Mouse (Mus musculus) macrophage (primary cell): Measurements from ENCODE around the gene Srgap1. TPM values are rescaled to one million over a fixed set of nuclear protein-coding genes. Genes with fewer than 3 reads are reported as not detected.

Source experiments
- H3K27ac ChIP-seq: fragments of 350-480 bp; formaldehyde crosslinking; 2 replicates; pipeline ENCODE4 v1.9.0; 2021
- H3K36me3 ChIP-seq: fragments of 350-480 bp; formaldehyde crosslinking; 2 replicates; pipeline ENCODE4 v1.9.0; 2021; ENCODE audit errors: inconsistent target
- H3K4me3 ChIP-seq: fragments of 350-480 bp; formaldehyde crosslinking; 2 replicates; pipeline ENCODE4 v1.9.0; 2021; ENCODE audit errors: inconsistent target
- H3K79me2 ChIP-seq: fragments of 350-480 bp; formaldehyde crosslinking; 2 replicates; pipeline ENCODE4 v1.9.0; 2021; ENCODE audit errors: inconsistent target
- WGBS: methylation state at CpG from one replicate; pipeline ENCODE4 v1.1.7; 2026; ENCODE audit warnings: inconsistent platforms; ENCODE audit not compliant: missing documents; 5-methylcytosine and 5-hydroxymethylcytosine counted together
- polyA plus RNA-seq: library from polyadenylated mRNA; stranded (reverse); fragments of 250-400 nt; gene quantifications from 3 replicates; pipeline ENCODE4 v1.2.4, GENCODE M21; 2018; ENCODE audit warnings: inconsistent platforms

The Srgap1 gene
- polyA plus RNA-seq, 1 experiment from 2014 or later, result 0.03 TPM

DNA sequence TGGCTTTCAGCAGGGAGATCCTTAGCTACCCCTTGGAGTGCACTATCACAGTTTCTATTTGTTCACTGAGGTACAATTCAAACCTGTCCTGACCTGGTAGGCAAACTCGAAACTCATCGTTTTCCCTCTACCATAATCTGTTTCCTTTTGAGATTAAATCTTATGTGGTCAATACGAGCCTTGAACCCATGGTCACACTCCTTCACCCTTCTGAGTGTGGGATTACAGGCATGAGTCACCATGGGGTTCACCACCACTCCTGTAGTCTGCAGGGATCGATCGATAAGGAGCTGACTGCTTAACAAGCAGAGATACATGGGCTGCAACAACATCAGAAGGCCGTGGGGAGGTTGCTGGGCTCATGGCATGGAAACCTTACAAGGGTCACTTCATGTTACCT, 146.3 kb downstream of the Srgap1 start:
- Histone ChIP-seq H3K27ac (no peak overlapping the region), H3K79me2 (no peaks in the 10 kb centered on the region), H3K36me3 (no peaks in the 10 kb centered on the region), H3K4me3 (no peak overlapping the region)
- WGBS, result 78% methylated on average over 6 of the region's 6 CpGs

DNA sequence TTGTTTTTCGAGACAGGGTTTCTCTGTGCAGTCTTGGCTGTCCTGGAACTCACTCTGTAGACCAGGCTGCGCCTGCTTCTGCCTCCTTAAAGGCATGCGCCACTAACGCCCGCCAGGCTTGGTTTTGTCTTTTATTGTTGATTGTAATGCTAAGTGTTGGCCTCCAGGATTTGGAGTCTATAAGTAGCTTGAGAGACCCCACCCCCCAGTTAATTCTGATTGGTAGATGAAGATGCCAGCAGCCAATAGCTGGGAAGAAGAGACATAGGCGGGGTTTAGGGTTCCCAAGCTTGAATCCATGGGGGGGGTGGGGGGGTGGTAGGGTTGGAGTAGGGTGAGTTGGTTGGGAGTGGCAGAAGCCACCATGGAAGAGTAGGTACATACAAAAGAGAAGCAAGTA, 147.4 kb downstream of the Srgap1 start:
- no peaks in the 10 kb centered on the region for H3K36me3 ChIP-seq
- WGBS, result 89% methylated on average over 6 of the region's 6 CpGs
- no peak overlapping the region for H3K4me3 ChIP-seq
- no peaks in the 10 kb centered on the region for H3K79me2 ChIP-seq
- no peak overlapping the region for H3K27ac ChIP-seq

DNA sequence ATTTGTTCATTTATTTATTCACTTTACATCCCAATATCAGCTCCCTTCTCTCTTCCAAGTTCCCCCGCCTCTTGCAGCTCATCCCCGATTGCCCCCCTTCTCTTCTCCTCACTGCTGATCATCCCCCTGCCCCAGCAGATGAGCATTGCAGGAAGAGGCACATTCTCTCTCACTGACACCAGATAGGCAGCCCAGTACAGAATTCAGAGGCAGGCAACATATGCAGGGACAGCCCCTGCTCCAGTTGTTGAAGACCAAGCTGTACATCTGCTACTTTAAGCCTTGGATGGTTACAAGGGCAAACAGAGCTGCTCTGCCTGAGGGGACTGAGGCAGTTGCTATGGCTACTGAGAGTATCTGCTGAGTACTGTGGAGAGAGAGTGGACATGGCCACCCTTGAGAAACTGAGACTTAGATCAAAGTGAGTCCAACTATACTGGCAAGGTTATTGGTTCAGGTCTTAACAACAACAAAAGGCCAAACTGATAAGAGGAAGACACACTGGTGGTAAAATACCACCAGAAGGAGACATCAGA, 149.2 kb downstream of the Srgap1 start:
- H3K27ac ChIP-seq, result no peak overlapping the region
- 96% methylated on average over 2 of the region's 2 CpGs for WGBS
- no peaks in the 10 kb centered on the region for H3K79me2 ChIP-seq
- H3K36me3 ChIP-seq, result no peaks in the 10 kb centered on the region
- no peak overlapping the region for H3K4me3 ChIP-seq

DNA sequence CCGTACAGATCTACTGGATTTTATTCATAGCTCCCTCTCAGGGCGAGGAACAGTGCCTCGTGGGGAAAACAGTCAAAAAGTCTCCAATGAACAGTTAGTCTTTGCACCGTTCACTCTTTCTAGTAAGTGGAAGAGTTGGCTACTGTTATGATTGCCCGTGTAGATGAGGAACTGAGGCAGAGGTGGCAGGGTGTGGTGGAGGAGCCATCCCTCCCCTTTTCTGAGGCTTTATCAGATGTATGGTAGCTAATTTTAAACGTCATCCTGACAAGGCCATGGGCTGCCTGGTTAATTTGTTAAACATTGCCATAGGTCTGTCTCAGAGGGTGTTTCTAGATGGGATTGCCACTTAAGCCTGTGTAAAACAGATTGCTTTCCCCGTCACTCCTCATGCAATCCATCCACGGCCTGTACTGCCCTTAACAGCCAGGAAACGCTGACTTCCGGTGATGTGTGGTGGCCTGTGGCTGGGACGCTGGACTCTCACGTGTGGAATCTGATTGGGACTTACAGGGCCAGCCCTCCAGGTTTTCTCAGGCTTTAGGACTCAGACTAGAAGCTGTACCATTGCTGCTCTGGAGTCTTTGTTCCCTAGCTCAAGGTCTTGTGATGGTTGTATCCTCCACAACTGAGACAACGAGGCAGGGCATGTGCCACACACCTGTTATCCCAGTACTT, 155.6 kb downstream of the Srgap1 start:
- H3K27ac ChIP-seq, result no peak overlapping the region
- 23% methylated on average over 13 of the region's 13 CpGs for WGBS
- H3K79me2 ChIP-seq, result no peaks in the 10 kb centered on the region
- no peak overlapping the region for H3K4me3 ChIP-seq
- no peaks in the 10 kb centered on the region for H3K36me3 ChIP-seq

DNA sequence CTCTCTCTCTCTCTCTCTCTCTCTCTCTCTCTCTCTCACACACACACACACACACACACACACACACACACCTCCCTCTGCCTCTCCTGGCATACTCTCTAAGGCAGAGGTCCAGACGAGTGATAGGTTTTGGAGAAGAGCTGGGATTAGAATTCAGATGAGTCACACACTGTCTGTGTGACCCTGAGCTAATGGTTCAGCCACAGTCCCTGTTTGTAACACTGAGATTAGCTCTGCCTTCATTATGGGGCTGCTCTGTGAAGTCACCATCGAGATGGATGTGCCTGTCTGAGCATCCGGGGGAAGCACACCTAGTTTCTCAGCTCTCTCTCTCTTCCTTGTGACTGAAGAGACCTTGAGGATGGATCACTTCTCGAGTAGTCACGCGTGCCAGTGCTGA, 157.1 kb downstream of the Srgap1 start:
- 82% methylated on average over 6 of the region's 6 CpGs for WGBS
- Histone ChIP-seq H3K27ac (no peak overlapping the region), H3K4me3 (no peak overlapping the region), H3K36me3 (no peaks in the 10 kb centered on the region), H3K79me2 (no peaks in the 10 kb centered on the region)

DNA sequence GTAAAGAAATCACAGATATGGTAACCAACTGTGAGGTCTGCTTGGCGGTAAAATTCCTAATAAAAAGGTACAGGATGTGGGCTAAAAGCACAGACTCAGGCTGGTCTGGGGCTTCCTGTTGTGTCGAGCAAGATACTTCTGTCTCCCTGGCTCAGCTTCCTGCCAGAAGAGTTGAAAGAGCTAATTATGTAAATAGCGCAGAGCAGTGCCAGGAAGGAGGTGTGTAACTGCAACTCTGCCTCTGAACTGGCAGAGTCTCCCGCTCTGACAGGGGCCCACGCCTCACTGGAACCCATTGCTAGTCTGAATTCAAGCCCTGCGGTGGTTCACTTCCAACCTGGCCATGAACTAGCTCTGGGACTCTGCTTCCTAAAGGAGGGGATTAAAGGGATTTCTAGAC, 160.3 kb downstream of the Srgap1 start:
- H3K79me2 ChIP-seq, result no peaks in the 10 kb centered on the region
- WGBS, result 12% methylated on average over 6 of the region's 6 CpGs
- H3K4me3 ChIP-seq, result no peak overlapping the region
- no peaks in the 10 kb centered on the region for H3K36me3 ChIP-seq
- H3K27ac ChIP-seq, result no peak overlapping the region

DNA sequence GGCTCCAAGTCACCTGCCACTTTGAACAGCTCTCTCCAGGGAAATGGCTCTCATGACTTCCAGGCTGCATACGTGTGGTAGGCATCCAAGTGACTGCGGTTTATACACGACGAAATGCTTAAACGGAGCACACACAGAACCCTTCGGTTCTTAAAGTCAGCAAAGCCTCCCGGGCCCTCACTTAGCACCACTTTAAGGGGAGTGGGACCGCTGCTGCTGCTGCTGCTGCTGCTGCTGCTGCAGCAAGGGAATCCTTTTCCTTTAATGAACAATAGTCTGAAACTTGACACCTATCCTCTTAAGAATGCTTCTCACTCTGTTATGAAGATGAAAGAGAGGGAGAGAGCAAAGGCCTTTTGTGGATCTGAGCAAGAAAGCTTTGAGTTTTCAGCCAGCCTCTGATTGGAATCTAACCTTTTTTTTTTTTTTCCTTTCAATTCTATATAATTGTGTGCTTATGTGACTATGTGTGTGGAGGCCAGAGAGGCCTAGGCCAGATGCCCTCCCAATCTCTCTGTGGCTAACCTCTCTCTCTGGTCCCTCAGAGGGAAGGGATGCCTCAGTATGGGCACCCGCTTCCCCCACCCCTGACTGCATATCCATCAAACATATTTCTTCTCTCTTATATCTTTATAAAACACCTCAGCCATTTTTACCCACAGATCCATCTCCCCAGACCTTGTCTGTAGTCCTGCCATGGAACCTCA, 161.4 kb downstream of the Srgap1 start:
- Histone ChIP-seq H3K79me2 (no peaks in the 10 kb centered on the region), H3K36me3 (no peaks in the 10 kb centered on the region)
- WGBS, result 91% methylated on average over 9 of the region's 9 CpGs

DNA sequence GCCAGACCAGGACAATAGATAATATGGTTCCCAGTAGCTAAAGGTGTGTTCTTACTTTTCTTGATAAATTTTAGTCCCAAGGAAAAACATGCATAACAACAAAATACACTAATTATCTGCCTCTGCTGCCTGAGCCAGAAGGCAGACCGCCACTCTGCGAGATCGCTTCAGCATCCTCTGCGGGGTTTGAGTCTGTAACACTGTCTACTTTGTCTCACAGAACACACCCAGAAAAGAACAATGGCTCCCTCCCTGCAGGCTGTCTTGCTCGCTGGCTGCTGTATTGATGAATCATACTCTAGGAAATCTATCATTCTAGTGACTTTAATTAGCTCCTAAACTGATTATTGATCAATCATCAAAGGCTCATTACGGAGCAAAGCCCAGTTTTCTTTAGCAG, 164.7 kb downstream of the Srgap1 start:
- Histone ChIP-seq H3K27ac (no peak overlapping the region), H3K4me3 (no peak overlapping the region), H3K36me3 (no peaks in the 10 kb centered on the region), H3K79me2 (no peaks in the 10 kb centered on the region)
- WGBS, result 90% methylated on average over 6 of the region's 6 CpGs

More for the DNA sequence above, 161.4 kb downstream of the Srgap1 start:
- H3K27ac ChIP-seq, result no peak overlapping the region
- no peak overlapping the region for H3K4me3 ChIP-seq

DNA sequence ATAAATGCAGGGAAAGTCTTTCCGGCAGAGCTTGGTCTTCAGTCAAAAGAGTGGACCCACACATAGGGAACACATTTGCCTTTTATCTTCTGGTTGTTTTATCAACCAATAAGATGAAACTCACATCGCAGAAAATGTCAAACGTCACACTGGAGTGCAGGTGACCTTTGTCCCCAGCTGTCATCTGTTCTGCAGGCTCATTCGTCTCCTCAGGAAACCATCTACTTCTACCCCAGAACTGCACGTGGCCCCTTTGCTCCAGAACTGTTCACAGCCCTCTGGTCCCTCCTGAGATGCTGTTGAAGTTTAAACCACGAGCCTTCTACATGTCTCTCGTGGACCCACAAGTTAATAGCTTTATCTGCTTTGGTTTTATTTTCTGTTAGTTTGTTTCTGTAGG, 168.3 kb downstream of the Srgap1 start:
- no peak overlapping the region for H3K4me3 ChIP-seq
- WGBS, result 54% methylated on average over 7 of the region's 7 CpGs
- H3K27ac ChIP-seq, result no peak overlapping the region

DNA sequence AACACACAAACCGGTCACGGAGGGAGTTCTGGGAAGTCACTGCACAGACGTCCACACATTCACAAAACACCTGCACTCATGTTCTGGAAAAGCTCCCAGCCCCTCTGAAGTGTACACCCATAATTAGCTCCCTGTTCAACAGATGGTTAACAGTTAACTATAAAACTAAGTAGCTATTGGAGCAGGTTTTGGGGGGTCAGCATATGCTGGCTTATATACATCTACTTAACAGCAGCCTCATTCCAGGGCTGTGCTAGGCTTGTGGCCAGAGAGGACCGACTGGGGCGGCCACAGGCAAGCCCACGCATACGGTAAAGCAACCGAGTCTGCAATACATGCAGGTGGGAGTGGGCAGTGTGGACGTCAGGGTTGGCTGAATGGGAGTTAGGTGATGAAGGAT, 169.2 kb downstream of the Srgap1 start:
- H3K36me3 ChIP-seq, result no peaks in the 10 kb centered on the region
- WGBS, result 91% methylated on average over 9 of the region's 9 CpGs
- H3K79me2 ChIP-seq, result no peaks in the 10 kb centered on the region
- no peak overlapping the region for H3K27ac ChIP-seq
- no peak overlapping the region for H3K4me3 ChIP-seq

More for the DNA sequence above, 168.3 kb downstream of the Srgap1 start:
- Histone ChIP-seq H3K36me3 (no peaks in the 10 kb centered on the region), H3K79me2 (no peaks in the 10 kb centered on the region)

DNA sequence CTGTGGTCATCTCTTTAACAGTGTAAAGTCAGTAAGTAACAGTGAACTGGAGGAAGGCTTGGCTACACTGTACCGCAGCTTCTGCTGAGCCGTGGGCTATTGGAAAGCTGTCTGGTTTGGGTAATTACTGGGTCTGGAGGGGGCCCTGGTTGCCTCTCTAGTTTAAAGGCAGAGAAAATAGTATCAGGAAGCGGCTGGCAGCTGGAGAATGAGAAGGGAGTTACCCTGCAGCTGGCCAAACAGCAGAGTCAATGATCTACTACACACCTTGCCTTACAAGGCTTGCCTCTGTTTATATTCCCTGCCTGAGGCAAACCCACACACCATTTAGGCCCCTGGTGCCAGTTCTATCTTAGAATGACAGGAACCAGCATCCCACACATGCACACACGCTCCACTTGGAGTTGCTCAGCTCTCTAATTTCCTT, 174.0 kb downstream of the Srgap1 start:
- Histone ChIP-seq H3K79me2 (no peaks in the 10 kb centered on the region), H3K36me3 (no peaks in the 10 kb centered on the region), H3K27ac (no peak overlapping the region), H3K4me3 (no peak overlapping the region)
- WGBS, result 75% methylated on average over 2 of the region's 4 CpGs

DNA sequence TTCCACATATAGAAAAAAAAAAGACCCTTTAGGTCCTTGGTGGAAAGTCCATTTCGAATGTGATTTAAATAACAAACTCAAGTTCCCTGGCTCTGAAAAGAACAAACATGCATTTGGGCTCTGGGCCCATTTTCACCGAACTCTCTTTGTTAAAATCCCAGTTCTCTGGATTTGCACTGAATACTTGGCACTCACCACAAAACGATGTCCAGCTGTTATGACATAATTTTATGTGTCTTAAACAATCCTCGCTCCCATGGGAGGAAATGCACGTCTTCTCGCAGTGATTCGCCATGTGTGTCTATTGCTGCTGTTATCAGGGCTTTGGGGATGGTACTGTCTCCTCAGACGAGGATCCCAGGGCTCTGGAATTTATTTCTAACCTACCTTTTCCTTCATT, 177.2 kb downstream of the Srgap1 start:
- no peak overlapping the region for H3K4me3 ChIP-seq
- H3K27ac ChIP-seq, result no peak overlapping the region
- H3K79me2 ChIP-seq, result no peaks in the 10 kb centered on the region
- 93% methylated on average over 8 of the region's 8 CpGs for WGBS
- H3K36me3 ChIP-seq, result no peaks in the 10 kb centered on the region

DNA sequence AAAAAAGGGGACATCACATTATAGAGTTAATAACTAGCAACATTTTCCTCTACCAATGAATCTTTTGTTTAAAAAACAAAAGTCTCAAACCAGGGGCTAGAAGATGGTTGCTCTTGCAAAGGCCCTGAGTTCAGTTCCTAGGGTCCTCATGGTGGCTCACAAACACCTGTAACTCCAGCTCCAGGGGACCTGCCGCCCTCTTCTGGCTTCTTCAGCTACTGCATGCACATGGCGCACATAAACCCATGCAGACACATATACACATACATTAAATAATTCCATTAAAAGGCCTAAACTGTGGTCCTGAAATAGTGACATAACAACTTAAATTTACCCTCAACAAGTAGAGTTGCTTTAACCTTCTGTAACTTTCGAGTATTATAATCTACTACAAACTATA, 178.9 kb downstream of the Srgap1 start:
- H3K36me3 ChIP-seq, result no peaks in the 10 kb centered on the region
- H3K79me2 ChIP-seq, result no peaks in the 10 kb centered on the region
- H3K27ac ChIP-seq, result no peak overlapping the region
- H3K4me3 ChIP-seq, result no peak overlapping the region
- 93% methylated on average over 3 of the region's 3 CpGs for WGBS

DNA sequence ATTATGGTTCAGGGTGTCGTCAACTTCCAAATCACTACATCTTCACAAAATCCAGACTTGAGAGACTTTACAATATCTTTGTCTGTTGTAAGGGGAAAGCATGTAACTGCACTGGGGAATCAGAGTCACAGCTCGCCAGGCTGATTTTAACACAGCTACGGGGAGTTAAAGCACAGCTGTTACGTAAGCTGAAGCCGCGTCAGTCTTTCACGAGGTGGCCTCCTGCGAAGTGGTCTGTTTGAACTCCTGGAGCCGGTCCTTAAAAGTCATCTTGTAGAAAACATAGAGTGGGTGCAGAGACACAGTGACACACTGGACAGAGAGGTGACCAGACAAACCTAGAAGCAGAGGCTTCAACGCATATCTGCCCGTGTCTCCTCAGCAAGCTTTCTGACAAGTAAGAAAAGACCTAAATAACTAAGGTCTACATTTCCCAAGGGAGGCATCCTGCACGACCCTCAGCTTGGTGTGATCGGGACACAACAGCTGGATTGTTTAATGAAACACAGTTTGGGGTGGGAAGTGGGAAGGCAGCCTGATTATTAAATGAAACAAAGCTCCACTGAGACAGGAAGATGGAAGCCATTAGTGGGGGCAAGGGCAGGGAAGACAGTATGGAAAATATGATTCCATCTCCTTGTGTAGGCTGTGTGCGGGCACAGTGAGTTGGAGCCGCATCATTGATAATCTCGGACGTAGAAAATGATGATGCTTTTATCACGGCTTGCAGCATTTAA, 181.4 kb downstream of the Srgap1 start:
- Histone ChIP-seq H3K36me3 (no peaks in the 10 kb centered on the region), H3K27ac (no peak overlapping the region), H3K79me2 (no peaks in the 10 kb centered on the region), H3K4me3 (no peak overlapping the region)
- WGBS, result 90% methylated on average over 18 of the region's 18 CpGs

DNA sequence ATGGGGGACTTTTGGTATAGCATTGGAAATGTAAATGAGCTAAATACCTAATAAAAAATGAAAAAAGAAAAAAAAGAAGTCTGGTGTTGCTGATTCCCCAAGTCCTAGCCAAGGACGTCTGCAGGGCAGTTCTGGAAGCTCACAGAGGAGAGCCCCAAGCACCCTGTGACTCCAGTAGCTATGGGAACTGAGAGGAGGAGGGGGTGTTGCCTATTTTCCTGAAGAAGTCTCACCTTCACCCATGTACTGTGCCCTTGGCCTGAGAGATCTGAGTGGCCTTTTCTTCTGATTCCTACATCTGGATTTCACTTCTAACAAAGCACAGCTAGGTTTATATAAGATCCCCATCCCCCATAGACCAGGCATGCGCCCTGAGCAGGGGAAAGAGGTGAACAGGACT, 186.2 kb downstream of the Srgap1 start:
- Histone ChIP-seq H3K36me3 (no peaks in the 10 kb centered on the region), H3K27ac (no peak overlapping the region), H3K79me2 (no peaks in the 10 kb centered on the region), H3K4me3 (no peak overlapping the region)
- WGBS, result 73% methylated on average over 2 of the region's 2 CpGs
